Mouse (Mus musculus): Measurements from ENCODE around the gene Lrrtm3. TPM values are rescaled to one million over a fixed set of nuclear protein-coding genes. Genes with fewer than 3 reads are reported as not detected.
A peak's percentile ranks its signal among the peaks of the same experiment; 100 is the strongest.

Gene Lrrtm3
- total and polyA plus RNA-seq, 2 experiments from 2014 or later = 33.0 to 36.9 TPM

GRCm38 (mm10) chr10:64084465-64084864 lies 5.6 kb downstream of the Lrrtm3 start:
- peak; percentile 99 for TF ChIP-seq CTCF (IDR thresholded peaks at IDR 0.05; ENCODE audit: low read depth)
- ATAC-seq = peak; percentile 48
- no peaks in the 10 kb centered on the region for H3K4me1 ChIP-seq (ENCODE audit: insufficient read depth, low read length)
- no peak overlapping the region for H3K9ac ChIP-seq (replicated peaks; ENCODE audit: low read length)
- H3K9me3 ChIP-seq (ENCODE audit: low read length) = no peaks in the 10 kb centered on the region
- WGBS = 35% methylated on average over 4 of the region's 4 CpGs
- peak overlapping the region; percentile 80 for H3K4me2 ChIP-seq (ENCODE audit: low read depth, low read length)
- H3K36me3 ChIP-seq (ENCODE audit: insufficient read depth, low read length) = no peaks in the 10 kb centered on the region
- peak; percentile 84 for DNase-seq (ENCODE audit: low spot score)
- H3K27ac ChIP-seq = no peak overlapping the region
- peak overlapping the region; percentile 52 for H3K4me3 ChIP-seq (ENCODE audit: low read length)
- no peaks in the 10 kb centered on the region for H3K27me3 ChIP-seq (ENCODE audit: insufficient read depth, low read length)

- no peak overlapping the region for H3K9ac ChIP-seq (replicated peaks; ENCODE audit: low read length)
- H3K36me3 ChIP-seq (ENCODE audit: insufficient read depth, low read length) = no peaks in the 10 kb centered on the region
- no peaks in the 10 kb centered on the region for H3K27me3 ChIP-seq (ENCODE audit: insufficient read depth, low read length)
- H3K4me1 ChIP-seq (ENCODE audit: insufficient read depth, low read length) = no peaks in the 10 kb centered on the region
- DNase-seq (ENCODE audit: low spot score) (peak; percentile 61), ATAC-seq (peak; percentile 48; the same call in 1 of the 2 replicates)
- H3K9me3 ChIP-seq (ENCODE audit: low read length) = no peaks in the 10 kb centered on the region
- TF ChIP-seq CTCF (IDR thresholded peaks at IDR 0.05; ENCODE audit: low read depth) = no peak
- no peak overlapping the region for H3K27ac ChIP-seq
- H3K4me2 ChIP-seq (ENCODE audit: low read depth, low read length) = peak overlapping the region; percentile 80
- H3K4me3 ChIP-seq (ENCODE audit: low read length) = peak overlapping the region; percentile 52
- WGBS = 23% methylated on average over 11 of the region's 11 CpGs
These were observed 6.3 kb downstream of the Lrrtm3 start for GRCm38 (mm10) chr10:64083813-64084212.

- no peak overlapping the region for H3K4me2 ChIP-seq (ENCODE audit: low read depth, low read length)
- DNase-seq (ENCODE audit: low spot score) = no peak
- H3K9me3 ChIP-seq (ENCODE audit: low read length) = no peaks in the 10 kb centered on the region
- no peak overlapping the region for H3K9ac ChIP-seq (replicated peaks; ENCODE audit: low read length)
- no peaks in the 10 kb centered on the region for H3K4me1 ChIP-seq (ENCODE audit: insufficient read depth, low read length)
- no peak overlapping the region for H3K27ac ChIP-seq
- no peak for TF ChIP-seq CTCF (IDR thresholded peaks at IDR 0.05; ENCODE audit: low read depth)
- H3K4me3 ChIP-seq (ENCODE audit: low read length) = no peak overlapping the region
- no peak for ATAC-seq
- H3K36me3 ChIP-seq (ENCODE audit: insufficient read depth, low read length) = no peaks in the 10 kb centered on the region
- WGBS = 79% methylated on average over 3 of the region's 3 CpGs
- H3K27me3 ChIP-seq (ENCODE audit: insufficient read depth, low read length) = no peaks in the 10 kb centered on the region
These were observed 7.7 kb downstream of the Lrrtm3 start for GRCm38 (mm10) chr10:64082345-64082744.

- ATAC-seq = no peak
- no peaks in the 10 kb centered on the region for H3K27me3 ChIP-seq (ENCODE audit: insufficient read depth, low read length)
- TF ChIP-seq CTCF (IDR thresholded peaks at IDR 0.05; ENCODE audit: low read depth) = no peak
- H3K4me3 ChIP-seq (ENCODE audit: low read length) = no peak overlapping the region
- H3K9me3 ChIP-seq (ENCODE audit: low read length) = no peaks in the 10 kb centered on the region
- 0 out of 2 replicates have a peak overlapping the region, but pooled peaks have one; percentile 17 for H3K9ac ChIP-seq (replicated peaks; ENCODE audit: low read length)
- no peaks in the 10 kb centered on the region for H3K36me3 ChIP-seq (ENCODE audit: insufficient read depth, low read length)
- H3K27ac ChIP-seq = no peak overlapping the region
- peaks cover 10% of the 10 kb centered on the region for H3K4me1 ChIP-seq (ENCODE audit: insufficient read depth, low read length)
- 30% methylated on average over 10 of the region's 10 CpGs for WGBS
- DNase-seq (ENCODE audit: low spot score) = no peak
- peak overlapping the region; percentile 40 for H3K4me2 ChIP-seq (ENCODE audit: low read depth, low read length)
These were observed 13.5 kb downstream of the Lrrtm3 start for GRCm38 (mm10) chr10:64076410-64077052.

GRCm38 (mm10) chr10:64075944-64076343 lies 14.1 kb downstream of the Lrrtm3 start:
- Histone ChIP-seq H3K4me2 (ENCODE audit: low read depth, low read length) (peak overlapping the region; percentile 40), H3K9me3 (ENCODE audit: low read length) (no peaks in the 10 kb centered on the region), H3K9ac (replicated peaks; ENCODE audit: low read length) (0 out of 2 replicates have a peak overlapping the region, but pooled peaks have one; percentile 17), H3K27ac (no peak overlapping the region), H3K4me1 (ENCODE audit: insufficient read depth, low read length) (peaks cover 10% of the 10 kb centered on the region), H3K4me3 (ENCODE audit: low read length) (no peak overlapping the region), H3K27me3 (ENCODE audit: insufficient read depth, low read length) (no peaks in the 10 kb centered on the region), H3K36me3 (ENCODE audit: insufficient read depth, low read length) (no peaks in the 10 kb centered on the region)
- ATAC-seq (peak; percentile 61), DNase-seq (ENCODE audit: low spot score) (peak; percentile 55)
- 33% methylated on average over 5 of the region's 5 CpGs for WGBS
- no peak for TF ChIP-seq CTCF (IDR thresholded peaks at IDR 0.05; ENCODE audit: low read depth)

GRCm38 (mm10) chr10:64063704-64064103 lies 26.4 kb downstream of the Lrrtm3 start:
- H3K27ac ChIP-seq = no peak overlapping the region
- no peak overlapping the region for H3K4me2 ChIP-seq (ENCODE audit: low read depth, low read length)
- no peak for DNase-seq (ENCODE audit: low spot score)
- no peak overlapping the region for H3K4me3 ChIP-seq (ENCODE audit: low read length)
- ATAC-seq = no peak
- H3K27me3 ChIP-seq (ENCODE audit: insufficient read depth, low read length) = no peaks in the 10 kb centered on the region
- 91% methylated on average over 9 of the region's 9 CpGs for WGBS
- H3K4me1 ChIP-seq (ENCODE audit: insufficient read depth, low read length) = no peaks in the 10 kb centered on the region
- H3K36me3 ChIP-seq (ENCODE audit: insufficient read depth, low read length) = no peaks in the 10 kb centered on the region
- TF ChIP-seq CTCF (IDR thresholded peaks at IDR 0.05; ENCODE audit: low read depth) = no peak
- H3K9me3 ChIP-seq (ENCODE audit: low read length) = no peaks in the 10 kb centered on the region
- no peak overlapping the region for H3K9ac ChIP-seq (replicated peaks; ENCODE audit: low read length)

- ATAC-seq = no peak
- Histone ChIP-seq H3K36me3 (ENCODE audit: insufficient read depth, low read length) (no peaks in the 10 kb centered on the region), H3K4me1 (ENCODE audit: insufficient read depth, low read length) (no peaks in the 10 kb centered on the region), H3K4me3 (ENCODE audit: low read length) (no peak overlapping the region), H3K9me3 (ENCODE audit: low read length) (no peaks in the 10 kb centered on the region), H3K27me3 (ENCODE audit: insufficient read depth, low read length) (no peaks in the 10 kb centered on the region), H3K4me2 (ENCODE audit: low read depth, low read length) (no peak overlapping the region), H3K9ac (replicated peaks; ENCODE audit: low read length) (no peak overlapping the region), H3K27ac (no peak overlapping the region)
- peak; percentile 66 for DNase-seq (ENCODE audit: low spot score)
- no peak for TF ChIP-seq CTCF (IDR thresholded peaks at IDR 0.05; ENCODE audit: low read depth)
- 50% methylated on average over 6 of the region's 6 CpGs for WGBS
These were observed 40.1 kb downstream of the Lrrtm3 start for GRCm38 (mm10) chr10:64049946-64050345.
